Comparison of ENCODE assay signal across 1 mouse cellular context in the genomic region with DNA sequence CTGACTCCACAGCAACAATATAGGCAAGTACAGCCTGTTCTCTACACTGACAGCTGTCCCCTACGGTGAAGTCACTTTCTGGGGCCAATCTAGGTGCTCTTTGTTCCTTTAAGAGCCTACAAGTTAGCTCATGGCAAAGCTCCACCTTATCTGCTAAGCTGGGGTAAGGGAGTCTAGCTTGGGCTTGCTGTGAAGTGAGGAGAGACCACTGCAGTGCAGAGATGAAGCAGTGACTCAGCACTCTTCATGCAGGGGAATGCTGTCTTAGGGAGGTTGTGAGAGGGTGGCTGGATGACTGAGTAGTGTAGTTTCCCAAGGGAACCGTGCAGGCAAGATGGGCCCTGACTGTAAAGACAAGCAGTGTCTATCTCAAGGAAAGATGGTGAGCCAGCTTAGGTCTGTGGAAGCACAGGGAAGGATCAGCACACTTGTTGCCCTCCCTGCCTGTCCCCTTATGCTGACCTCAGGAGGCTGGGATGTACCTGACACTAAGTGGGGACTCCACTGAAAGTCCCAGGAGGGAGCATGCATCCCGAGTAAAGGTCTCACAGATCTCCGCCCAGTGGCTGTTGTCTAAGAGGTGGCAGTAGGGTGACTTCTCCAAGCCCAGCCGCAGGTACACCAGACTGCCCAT.
TF ChIP-seq lines count a peak whose summit lies in the region.

No protein-coding gene starts in this region.

TF ChIP-seq in CH12.LX, 34 proteins besides CTCF, POLR2A, EP300 and RAD21:
- TF ChIP-seq SIN3A (IDR thresholded peaks at IDR 0.05; ENCODE audit: low read length) (no peak), MAX (IDR thresholded peaks at IDR 0.05; ENCODE audit: low read length) (no peak), ZMIZ1 (IDR thresholded peaks at IDR 0.05; ENCODE audit: low read depth, low read length) (peak; percentile 63), NRF1 (IDR thresholded peaks at IDR 0.05; ENCODE audit: low read depth, low read length) (no peak)
